Mouse (Mus musculus) B cell, adult 62 days (primary cell): ENCODE results near the gene Acadm. TPM values are rescaled to one million over a fixed set of nuclear protein-coding genes. Genes with fewer than 3 reads are reported as not detected.

Source experiments
- total RNA-seq: library from RNA; stranded (reverse); gene quantifications from 4 replicates; pipeline ENCODE4 v1.2.4, GENCODE M21; 2023

Gene Acadm
- 47.1 to 52.5 TPM (median 51.8 TPM) in 4 replicates for total RNA-seq

DNA sequence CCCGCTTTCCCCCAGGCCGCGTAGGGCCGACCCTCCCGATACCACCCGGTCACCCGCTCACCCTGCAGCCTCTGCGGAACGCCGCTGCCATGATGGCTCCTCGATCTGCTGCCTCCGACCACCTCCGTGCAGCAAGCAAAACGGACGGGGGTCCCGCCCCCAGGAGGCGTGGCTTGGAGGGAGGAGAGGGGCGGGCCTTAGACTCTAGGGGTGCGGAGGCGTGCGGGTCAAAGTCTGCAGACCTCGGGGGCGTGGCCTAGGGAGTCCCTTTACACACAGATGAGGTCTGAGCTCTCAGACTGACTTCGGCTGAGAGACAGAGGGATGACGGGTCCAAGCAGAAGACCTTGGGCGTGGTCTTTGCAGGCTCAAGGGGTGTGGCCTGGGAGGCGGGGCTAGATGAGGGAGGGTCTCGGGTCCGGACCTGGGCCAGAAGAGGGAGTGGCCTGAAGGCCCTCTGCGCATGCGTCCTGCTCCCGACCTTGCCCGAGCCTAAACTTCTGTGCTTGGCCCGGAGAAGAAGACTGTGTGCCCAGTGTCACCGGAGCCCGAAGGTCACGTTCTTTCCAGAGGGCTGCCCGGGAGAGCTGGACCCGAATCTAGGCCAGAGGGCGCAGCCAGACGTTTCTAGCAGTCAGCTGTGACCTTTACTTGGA, at the start of gene Acadm:
Acadm (minus strand) TSS at position 298 of the 656 bp plus-strand sequence.

GRCm38 (mm10) chr3:153973171-153973948, 28.9 kb upstream of the Acadm start, which contains the start of gene Slc44a5:
Gene Slc44a5 (plus strand): TSS chr3:153973436.

DNA sequence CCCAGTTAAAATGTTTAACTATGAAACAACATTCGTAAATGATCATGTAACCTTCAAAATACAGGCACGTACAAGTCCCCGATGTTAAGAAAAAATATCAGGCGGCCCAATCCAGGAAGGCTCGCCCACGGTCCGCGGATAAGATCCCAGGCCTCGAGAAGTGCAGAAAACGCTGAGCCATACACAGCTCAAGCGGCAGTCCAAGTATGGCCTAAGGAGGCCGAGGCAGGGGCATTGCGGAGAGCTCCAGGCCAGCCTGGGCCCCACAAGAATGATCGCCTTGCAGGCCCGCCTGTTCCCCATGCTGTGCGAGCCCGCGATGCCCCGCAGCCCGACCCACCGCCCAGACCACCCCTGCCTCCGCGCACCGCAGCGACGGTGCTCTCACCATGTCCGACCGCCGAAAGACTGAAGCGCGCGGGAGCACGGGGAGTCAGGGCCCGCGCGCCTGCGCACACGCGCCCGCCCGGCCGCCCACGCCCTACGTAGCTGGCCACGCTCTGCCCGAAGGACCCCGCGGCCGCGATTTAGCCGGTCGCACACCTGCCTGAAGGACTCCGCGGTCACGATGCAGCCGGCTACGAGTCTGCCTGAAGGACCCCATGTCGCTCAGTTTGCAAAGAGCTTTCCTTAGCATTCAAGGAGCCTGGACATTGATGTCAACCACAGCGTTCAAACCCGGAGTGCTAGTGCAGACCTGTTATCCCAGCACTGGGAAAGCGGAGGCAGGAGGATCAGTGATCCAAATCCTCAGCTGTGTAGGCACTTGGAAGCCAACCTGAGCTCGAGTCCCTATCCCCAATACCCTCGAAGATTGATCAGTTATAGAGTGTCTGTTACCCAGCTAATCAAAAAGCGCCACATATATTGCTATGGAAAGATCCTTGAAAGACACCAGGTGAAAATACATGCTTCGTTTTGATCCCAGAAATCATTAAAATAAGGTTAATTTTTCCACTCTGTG, 31.6 kb downstream of the Acadm start, which contains the start of gene Rabggtb:
Rabggtb (minus strand) TSS at position 464 of the 964 bp plus-strand sequence.

DNA sequence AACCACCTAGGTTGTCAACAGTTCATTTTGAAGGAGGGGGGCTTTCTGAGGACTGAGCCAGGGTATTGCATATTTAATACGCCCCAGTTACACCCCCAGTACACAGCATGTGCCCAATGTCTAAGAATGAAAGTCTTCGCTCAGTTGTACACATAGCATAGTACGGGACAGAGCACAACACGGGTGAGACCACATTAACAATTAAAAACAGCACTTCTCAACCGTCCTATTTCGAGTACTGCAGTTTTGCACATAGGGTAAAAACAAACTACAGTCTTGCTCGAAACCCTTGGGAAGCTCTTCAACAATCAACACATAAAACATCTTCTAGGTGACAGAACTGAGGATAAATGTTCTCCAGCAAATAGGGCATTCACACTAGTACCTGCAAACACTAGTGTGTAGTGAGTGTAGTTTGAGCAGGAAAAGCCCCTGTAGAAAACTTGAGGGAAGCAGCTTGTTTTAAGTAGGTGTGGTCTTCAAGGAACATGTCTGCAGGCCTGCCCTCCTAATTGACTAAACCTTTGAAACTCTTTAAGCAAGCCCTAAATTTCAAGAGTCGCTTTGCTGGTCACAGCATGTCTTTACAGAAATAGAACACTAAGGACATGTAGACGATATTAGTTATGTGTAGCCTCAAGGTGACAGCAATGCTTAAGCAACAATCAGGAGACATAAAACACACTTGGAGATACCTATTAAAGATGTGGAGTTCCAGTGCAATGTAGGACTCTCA, 38.1 kb downstream of the Acadm start, which contains the start of gene Msh4:
Msh4 (minus strand) TSS at position 3 of the 736 bp plus-strand sequence.

Other genes starting within 250 kb of the Acadm start
- 8.5 to 13.9 TPM (median 11.6 TPM) in 4 replicates for gene St6galnac3, start 219.5 kb downstream of the Acadm start, total RNA-seq
- gene Asb17, start 100.4 kb downstream of the Acadm start, total RNA-seq: not detected in 4 replicates
- 0.18 TPM in 1 of 4 replicates, not detected in the others for gene Msh4, start 38.5 kb downstream of the Acadm start, total RNA-seq
- gene Rabggtb, start 31.6 kb downstream of the Acadm start, total RNA-seq: 51.4 to 61.8 TPM (median 59.8 TPM) in 4 replicates
- not detected in 4 replicates for gene Slc44a5, start 28.8 kb upstream of the Acadm start, total RNA-seq